9 mouse cellular contexts compared by ENCODE assay signal in the genomic region with DNA sequence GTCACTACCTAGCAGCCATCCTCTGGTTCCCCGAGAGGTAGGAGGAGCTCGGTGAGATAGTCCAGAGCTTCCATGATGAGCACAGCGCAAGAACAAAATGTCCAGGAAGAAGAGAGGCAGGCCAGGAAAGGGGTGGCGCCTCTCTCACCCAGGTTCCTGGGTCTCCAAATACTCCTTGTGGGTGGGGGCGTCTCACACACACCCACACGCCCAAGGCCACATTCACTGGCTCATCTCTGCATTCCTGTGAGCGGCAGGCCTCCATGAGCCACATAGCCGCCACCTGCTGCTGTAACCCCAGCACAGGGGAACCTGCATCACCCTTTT. TPM values are rescaled to one million over a fixed set of nuclear protein-coding genes. Genes with fewer than 3 reads are reported as not detected.
DNase-seq lines count a peak whose midpoint lies in the region; ATAC-seq and TF ChIP-seq lines count a peak whose summit lies in the region.
"Had no signal": no experiment of that assay in that cellular context is flagged by ENCODE, and none has a peak within 500 bp of the region (broad histone marks: within the 10 kb centered on the region; RNA-seq: fewer than 3 reads in every experiment).

No protein-coding gene starts in this region.

- DNase-seq in liver, embryonic 11.5 days (ENCODE audit: low spot score), result no peak
- no peak for DNase-seq in liver
- DNase-seq in thymus, postnatal 0 days (ENCODE audit: low spot score), result no peak
- no peak for DNase-seq in spleen, adult 12 weeks (ENCODE audit: low spot score)
- DNase-seq: kidney, postnatal 36 days had no signal

- peaks cover 39% of the 10 kb centered on the region for H3K27me3 ChIP-seq in liver, embryonic 11.5 days (replicated peaks; ENCODE audit: control insufficient read depth, insufficient read depth, low read length)
- peaks cover 45% of the 10 kb centered on the region for H3K27me3 ChIP-seq in forebrain, embryonic 12.5 days
- H3K27me3 ChIP-seq in intestine, postnatal 0 days (replicated peaks; ENCODE audit: control insufficient read depth, insufficient read depth, low read length), result peaks cover 43% of the 10 kb centered on the region
- H3K27me3 ChIP-seq in stomach, embryonic 14.5 days (ENCODE audit: control insufficient read depth, insufficient read depth, low read length), result peaks cover 16% of the 10 kb centered on the region; the same call in 1 of the 2 replicates

- no peak for TF ChIP-seq CTCF in intestine, postnatal 0 days (IDR thresholded peaks at IDR 0.05; ENCODE audit: low read depth)

- no peaks in the 10 kb centered on the region for H3K36me3 ChIP-seq in liver, embryonic 11.5 days (ENCODE audit: control insufficient read depth, insufficient read depth, low read length)
- H3K36me3 ChIP-seq in forebrain, embryonic 12.5 days (replicated peaks), result no peaks in the 10 kb centered on the region
- no peaks in the 10 kb centered on the region for H3K36me3 ChIP-seq in intestine, postnatal 0 days (ENCODE audit: control insufficient read depth, insufficient read depth)
- H3K36me3 ChIP-seq in stomach, embryonic 14.5 days (ENCODE audit: control insufficient read depth, insufficient read depth, low read length), result no peaks in the 10 kb centered on the region

- H3K4me3 ChIP-seq in liver, embryonic 11.5 days (ENCODE audit: low read depth, low read length), result peak overlapping the region; percentile 55
- H3K4me3 ChIP-seq in forebrain, embryonic 12.5 days (replicated peaks), result peak overlapping the region; percentile 63
- H3K4me3 ChIP-seq in intestine, postnatal 0 days (ENCODE audit: low read depth, low read length), result peak overlapping the region; percentile 44
- H3K4me3 ChIP-seq in stomach, embryonic 14.5 days (ENCODE audit: low read depth, low read length), result peak overlapping the region; percentile 59
- H3K4me3 ChIP-seq: erythroblast, embryonic 14.5 days had no signal

- no peak overlapping the region for H3K27ac ChIP-seq in liver, embryonic 11.5 days (ENCODE audit: low read depth, low read length)
- no peak overlapping the region for H3K27ac ChIP-seq in forebrain, embryonic 12.5 days
- no peak overlapping the region for H3K27ac ChIP-seq in intestine, postnatal 0 days (ENCODE audit: low read depth, low read length)
- no peak overlapping the region for H3K27ac ChIP-seq in stomach, embryonic 14.5 days (ENCODE audit: low read length)

- ATAC-seq in liver, embryonic 11.5 days (replicated peaks; ENCODE audit: low FRiP score), result no peak
- no peak for ATAC-seq in forebrain, embryonic 12.5 days (ENCODE audit: low FRiP score)
- ATAC-seq in intestine, postnatal 0 days, result no peak
- peak; percentile 20; the same call in 1 of the 2 replicates for ATAC-seq in stomach, embryonic 14.5 days (ENCODE audit: insufficient number of reproducible peaks, insufficient read depth, low FRiP score, low read depth)

- peak overlapping the region; percentile 77 for H3K4me2 ChIP-seq in liver, embryonic 11.5 days
- H3K4me2 ChIP-seq in forebrain, embryonic 12.5 days, result peak overlapping the region; percentile 97
- H3K4me2 ChIP-seq in intestine, postnatal 0 days (replicated peaks; ENCODE audit: low read depth), result peak overlapping the region; percentile 72
- H3K4me2 ChIP-seq in stomach, embryonic 14.5 days (replicated peaks; ENCODE audit: low read depth, low read length), result peak overlapping the region; percentile 98

- no peaks in the 10 kb centered on the region for H3K9me3 ChIP-seq in liver, embryonic 11.5 days (ENCODE audit: control insufficient read depth, low read length)
- no peaks in the 10 kb centered on the region for H3K9me3 ChIP-seq in forebrain, embryonic 12.5 days
- H3K9me3 ChIP-seq in intestine, postnatal 0 days (ENCODE audit: control insufficient read depth), result no peaks in the 10 kb centered on the region
- no peaks in the 10 kb centered on the region for H3K9me3 ChIP-seq in stomach, embryonic 14.5 days (ENCODE audit: control insufficient read depth, low read depth, low read length)

- no peaks in the 10 kb centered on the region for H3K4me1 ChIP-seq in liver, embryonic 11.5 days (replicated peaks; ENCODE audit: control insufficient read depth, insufficient read depth, low read length)
- peaks cover 16% of the 10 kb centered on the region for H3K4me1 ChIP-seq in forebrain, embryonic 12.5 days
- no peaks in the 10 kb centered on the region for H3K4me1 ChIP-seq in intestine, postnatal 0 days (replicated peaks; ENCODE audit: control insufficient read depth, insufficient read depth, low read length)
- 0 out of 2 replicates have a peak, but pooled peaks cover 9% of the 10 kb centered on the region for H3K4me1 ChIP-seq in stomach, embryonic 14.5 days (ENCODE audit: control insufficient read depth, insufficient read depth, low read length)

- WGBS in liver, embryonic 11.5 days, result 15% methylated on average over 8 of the region's 8 CpGs
- 11% methylated on average over 8 of the region's 8 CpGs for WGBS in forebrain, embryonic 12.5 days
- 23% methylated on average over 8 of the region's 8 CpGs for whole genome bisulfite sequencing in intestine, postnatal 0 days
- WGBS in stomach, embryonic 14.5 days, result 22% methylated on average over 8 of the region's 8 CpGs

- H3K9ac ChIP-seq in liver, embryonic 11.5 days (ENCODE audit: low read depth, low read length), result no peak overlapping the region
- H3K9ac ChIP-seq in forebrain, embryonic 12.5 days, result peak overlapping the region; percentile 62
- H3K9ac ChIP-seq in intestine, postnatal 0 days (ENCODE audit: low read depth, low read length), result no peak overlapping the region
- no peak overlapping the region for H3K9ac ChIP-seq in stomach, embryonic 14.5 days (replicated peaks; ENCODE audit: low read depth, low read length)

RNA-seq across cellular contexts. Expression of a gene that starts 2.4 kb away (rescaled TPM):
- polyA plus RNA-seq in liver, embryonic 11.5 days (2014; fragmentation: Nextera tagmentation; extraction: Ambion mirVana), result 0.10 and 0.16 TPM in 2 replicates
- 1.4 and 1.7 TPM in 2 replicates for polyA plus RNA-seq in forebrain, embryonic 12.5 days (2016; fragmentation: Nextera tagmentation; extraction: Ambion mirVana)
- polyA plus RNA-seq in intestine, postnatal 0 days (2015; fragmentation: Nextera tagmentation; extraction: Ambion mirVana), result 0.10 and 0.14 TPM in 2 replicates
- 0.14 and 0.33 TPM in 2 replicates for polyA plus RNA-seq in stomach, embryonic 14.5 days (2014; fragmentation: Nextera tagmentation; extraction: Ambion mirVana)
- 0.08 TPM in 1 of 2 replicates, not detected in the other for polyA plus RNA-seq in thymus, postnatal 0 days (2015; fragmentation: Nextera tagmentation; extraction: Ambion mirVana)
- polyA plus RNA-seq: erythroblast, embryonic 14.5 days had no signal
